Mouse (Mus musculus): Measurements from ENCODE around the gene Cma1. TPM values are rescaled to one million over a fixed set of nuclear protein-coding genes. Genes with fewer than 3 reads are reported as not detected.

Gene Cma1
- total RNA-seq, 1 experiment from 2014 or later: 0.49 TPM

Other genes with a start within 250 kb of the Cma1 start
- gene Tgm1, start 230.7 kb downstream of the Cma1 start, total RNA-seq (2021): not detected in 2 replicates
- 23.7 and 28.1 TPM in 2 replicates for gene Rabggta, start 222.4 kb downstream of the Cma1 start, total RNA-seq (2021)
- gene Dhrs1, start 199.0 kb downstream of the Cma1 start, total RNA-seq (2021): 75.8 and 77.4 TPM in 2 replicates
- 20.9 and 24.4 TPM in 2 replicates for gene Nop9, start 199.0 kb downstream of the Cma1 start, total RNA-seq (2021)
- 0.79 and 2.9 TPM in 2 replicates for gene Cideb, start 186.2 kb downstream of the Cma1 start, total RNA-seq (2021)
- 0.12 TPM in 1 of 2 replicates, not detected in the other for gene Ltb4r2, start 183.2 kb downstream of the Cma1 start, total RNA-seq (2021)
- gene Ltb4r1, start 178.7 kb downstream of the Cma1 start, total RNA-seq (2021): not detected in 2 replicates
- gene Adcy4, start 160.6 kb downstream of the Cma1 start, total RNA-seq (2021): 8.0 and 10.2 TPM in 2 replicates
- gene Ripk3, start 155.8 kb downstream of the Cma1 start, total RNA-seq (2021): 2.9 and 3.6 TPM in 2 replicates
- gene Nfatc4, start 121.5 kb downstream of the Cma1 start, total RNA-seq (2021): 19.9 and 30.5 TPM in 2 replicates
- 10.7 and 13.5 TPM in 2 replicates for gene Nynrin, start 90.7 kb downstream of the Cma1 start, total RNA-seq (2021)
- 0.15 and 0.24 TPM in 2 replicates for gene Cbln3, start 60.3 kb downstream of the Cma1 start, total RNA-seq (2021)
- gene Khnyn, start 59.7 kb downstream of the Cma1 start, total RNA-seq (2021): 21.6 and 25.5 TPM in 2 replicates
- 58.1 and 62.6 TPM in 2 replicates for gene Sdr39u1, start 44.4 kb downstream of the Cma1 start, total RNA-seq (2021)
- not detected in 2 replicates for gene Cma2, start 6.3 kb upstream of the Cma1 start, total RNA-seq (2021)
- not detected in 2 replicates for gene Mcpt1, start 73.3 kb upstream of the Cma1 start, total RNA-seq (2021)
- not detected in 2 replicates for gene Mcpt9, start 85.8 kb upstream of the Cma1 start, total RNA-seq (2021)
- not detected in 2 replicates for gene Mcpt2, start 97.4 kb upstream of the Cma1 start, total RNA-seq (2021)
- gene Mcpt4, start 117.6 kb upstream of the Cma1 start, total RNA-seq (2021): 0.97 and 1.1 TPM in 2 replicates
- not detected in 2 replicates for gene Mcpt8, start 140.6 kb upstream of the Cma1 start, total RNA-seq (2021)
- gene Ctsg, start 157.9 kb upstream of the Cma1 start, total RNA-seq (2021): not detected in 2 replicates
- gene Gzme, start 175.9 kb upstream of the Cma1 start, total RNA-seq (2021): not detected in 2 replicates
- gene Gzmd, start 187.9 kb upstream of the Cma1 start, total RNA-seq (2021): not detected in 2 replicates
- not detected in 2 replicates for gene Gzmg, start 214.9 kb upstream of the Cma1 start, total RNA-seq (2021)
- gene Gzmn, start 229.9 kb upstream of the Cma1 start, total RNA-seq (2021): not detected in 2 replicates

Measured in adrenal gland, postnatal 25 days (tissue).